Mouse (Mus musculus) erythroblast, embryonic 14.5 days (primary cell): Measurements from ENCODE around the gene Nfib.

ENCODE experiments used
- GATA1 ChIP-seq: IDR thresholded peaks from 2 replicates; pipeline ENCODE4 v1.6.1; 2012; ENCODE audit warnings: low read length, inconsistent platforms, mixed read lengths
- TAL1 ChIP-seq: IDR thresholded peaks from 3 replicates; pipeline ENCODE4 v1.6.1; 2012; ENCODE audit warnings: low read length, inconsistent platforms, mixed read lengths

DNA sequence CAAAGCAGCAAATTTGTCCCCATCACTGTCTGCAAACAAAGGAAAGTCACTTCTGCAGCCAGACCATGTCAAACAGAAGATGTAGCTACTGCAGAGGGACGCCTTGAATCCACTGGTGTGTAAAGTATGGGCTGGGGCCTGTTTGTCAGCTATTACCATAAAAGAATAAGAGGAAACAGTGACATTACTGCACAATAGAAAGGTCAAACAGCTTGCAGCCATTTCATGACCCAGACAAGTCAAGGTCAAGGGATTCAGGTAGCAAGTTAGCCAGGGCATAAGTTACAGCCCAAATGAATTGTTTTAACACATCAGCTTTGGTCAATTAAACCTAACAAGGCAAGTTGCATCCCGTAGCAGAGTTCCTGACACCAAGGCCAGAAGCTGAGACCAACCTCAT lies 215.6 kb downstream of the Nfib start:
- no peak for TF ChIP-seq GATA1
- TF ChIP-seq TAL1, result no peak
